Mouse (Mus musculus) brain, adult 2 months (tissue): ENCODE results near the gene Tmem214.
"Not testable (repeated sequence)": the region's sequence is repeated elsewhere in the genome, so short reads cannot be mapped to it uniquely, and the experiment has no call there.

Source experiments
- DNase-seq: peaks from one replicate; pipeline ENCODE4 v3.0.0; 2011; ENCODE audit warnings: low read depth, low spot score

Gene Tmem214

GRCm38 (mm10) chr5:30874365-30874764 is 6.6 kb downstream of the Tmem214 start:
- no peak for DNase-seq

- peak; percentile 45 for DNase-seq
Observed at GRCm38 (mm10) chr5:30878616-30879015, 10.8 kb downstream of the Tmem214 start.

- no peak for DNase-seq
Observed at GRCm38 (mm10) chr5:30879347-30879943, 11.6 kb downstream of the Tmem214 start.

GRCm38 (mm10) chr5:30881839-30882238 is 14.0 kb downstream of the Tmem214 start:
- DNase-seq: not testable (repeated sequence)

GRCm38 (mm10) chr5:30886209-30886608 is 18.4 kb downstream of the Tmem214 start:
- DNase-seq: no peak

- no peak for DNase-seq
Observed at GRCm38 (mm10) chr5:30886731-30887130, 18.9 kb downstream of the Tmem214 start.

- DNase-seq: peak; percentile 94
Observed at GRCm38 (mm10) chr5:30887331-30887761, 19.5 kb downstream of the Tmem214 start.

- peak; percentile 97 for DNase-seq
Observed at GRCm38 (mm10) chr5:30887858-30888336, 20.1 kb downstream of the Tmem214 start.

- DNase-seq: peak; percentile 97
Observed at GRCm38 (mm10) chr5:30888337-30889087, 20.7 kb downstream of the Tmem214 start, which contains the start of gene Agbl5. TSS of gene Agbl5 (plus strand) at chr5:30888694.

- DNase-seq: peak; percentile 56
Observed at GRCm38 (mm10) chr5:30889088-30889754, 21.4 kb downstream of the Tmem214 start.

GRCm38 (mm10) chr5:30890375-30890774 is 22.6 kb downstream of the Tmem214 start:
- DNase-seq: no peak

GRCm38 (mm10) chr5:30901860-30902259 is 34.0 kb downstream of the Tmem214 start:
- no peak for DNase-seq

GRCm38 (mm10) chr5:30907413-30908059 is 39.7 kb downstream of the Tmem214 start, which contains the start of gene Ost4:
TSS of gene Ost4 (minus strand) at chr5:30907788.
- DNase-seq: peak; percentile 98

- no peak for DNase-seq
Observed at GRCm38 (mm10) chr5:30908426-30909299, 40.9 kb downstream of the Tmem214 start.

- DNase-seq: no peak
Observed at GRCm38 (mm10) chr5:30909300-30909659, 41.5 kb downstream of the Tmem214 start.

GRCm38 (mm10) chr5:30909863-30910262 is 42.1 kb downstream of the Tmem214 start:
- no peak for DNase-seq

- DNase-seq: no peak
Observed at GRCm38 (mm10) chr5:30910481-30910880, 42.7 kb downstream of the Tmem214 start.

- DNase-seq: no peak
Observed at GRCm38 (mm10) chr5:30912156-30912555, 44.3 kb downstream of the Tmem214 start.

- DNase-seq: peak; percentile 50
Observed at GRCm38 (mm10) chr5:30913060-30913841, 45.4 kb downstream of the Tmem214 start, which contains the start of gene Emilin1. TSS of gene Emilin1 (plus strand) at chr5:30913402.

- DNase-seq: no peak
Observed at GRCm38 (mm10) chr5:30914101-30914635, 46.4 kb downstream of the Tmem214 start.
